Mouse (Mus musculus) liver, embryonic 15.5 days (tissue): Measurements from ENCODE around the gene Ebi3. TPM values are rescaled to one million over a fixed set of nuclear protein-coding genes. Genes with fewer than 3 reads are reported as not detected.
A peak's percentile ranks its signal among the peaks of the same experiment; 100 is the strongest.

Experiments
- ATAC-seq: fragments of 200-750 bp; cut with Nextera tagmentation; 2 replicates; pipeline ENCODE4 v1.8.0; 2017; ENCODE audit warnings: moderate number of reproducible peaks, mild to moderate bottlenecking, moderate library complexity; ENCODE audit not compliant: insufficient read depth
- H3K27ac ChIP-seq: fragments of 300-500 bp; sonication (generic); replicated peaks from 2 replicates; pipeline ENCODE4 v1.5.1; 2015; ENCODE audit warnings: mild to moderate bottlenecking, inconsistent platforms
- H3K27me3 ChIP-seq: fragments of 300-500 bp; sonication (generic); 2 replicates; pipeline ENCODE4 v1.6.1; 2015; ENCODE audit warnings: mild to moderate bottlenecking, inconsistent platforms
- H3K36me3 ChIP-seq: fragments of 300-500 bp; sonication (generic); replicated peaks from 2 replicates; pipeline ENCODE4 v1.6.1; 2015; ENCODE audit warnings: moderate library complexity, mild to moderate bottlenecking, inconsistent platforms
- H3K4me1 ChIP-seq: fragments of 300-500 bp; sonication (generic); replicated peaks from 2 replicates; pipeline ENCODE4 v1.6.1; 2015; ENCODE audit warnings: inconsistent platforms
- H3K4me2 ChIP-seq: fragments of 300-500 bp; sonication (generic); 2 replicates; pipeline ENCODE4 v1.6.1; 2015; ENCODE audit warnings: moderate library complexity, mild to moderate bottlenecking, inconsistent platforms
- H3K4me3 ChIP-seq: fragments of 300-500 bp; sonication (generic); replicated peaks from 2 replicates; pipeline ENCODE4 v1.5.1; 2015; ENCODE audit warnings: mild to moderate bottlenecking, inconsistent platforms
- H3K9ac ChIP-seq: fragments of 300-500 bp; sonication (generic); 2 replicates; pipeline ENCODE4 v1.6.1; 2015; ENCODE audit warnings: moderate library complexity, mild to moderate bottlenecking, inconsistent platforms
- H3K9me3 ChIP-seq: fragments of 300-500 bp; sonication (generic); replicated peaks from 2 replicates; pipeline ENCODE4 v1.6.1; 2016; ENCODE audit warnings: inconsistent platforms
- WGBS: fragments of 180-500 bp; shearing (Covaris S2); methylation state at CpG from one replicate; pipeline ENCODE4 v1.1.7; 2015; ENCODE audit warnings: mixed read lengths; ENCODE audit not compliant: insufficient replicate concordance; 5-methylcytosine and 5-hydroxymethylcytosine counted together
- polyA plus RNA-seq: library from polyadenylated mRNA; unstranded; fragments of >200 nt; fragmentation: Nextera tagmentation; extraction: Ambion mirVana; gene quantifications from 2 replicates; pipeline ENCODE4 v1.2.1, GENCODE M21; 2015

Ebi3 gene
- polyA plus RNA-seq, 1 experiment from 2014 or later, result 9.2 TPM

DNA sequence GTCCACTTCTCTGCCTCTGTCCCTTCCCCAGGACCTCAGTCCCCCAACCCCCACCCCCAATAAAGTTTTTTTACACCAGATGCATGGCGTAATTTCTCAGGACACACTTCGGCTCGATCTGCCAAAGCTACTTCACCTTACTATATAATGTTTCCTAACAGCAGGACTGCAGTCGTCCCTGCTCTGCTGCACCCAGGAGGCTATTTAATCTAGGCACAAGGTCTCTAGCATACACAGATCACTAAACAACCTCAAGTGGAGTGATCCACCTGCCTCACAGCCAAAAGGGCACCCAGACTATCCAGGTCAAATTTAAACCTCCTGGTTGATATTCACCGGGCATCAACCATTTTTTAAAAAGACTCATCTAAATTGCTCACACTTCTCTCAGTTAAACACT is 6.7 kb upstream of the Ebi3 start:
- no peak for ATAC-seq
- Histone ChIP-seq H3K4me1 (peaks cover 25% of the 10 kb centered on the region), H3K4me3 (peak overlapping the region; percentile 67), H3K9me3 (no peaks in the 10 kb centered on the region), H3K27me3 (no peaks in the 10 kb centered on the region), H3K27ac (peak overlapping the region; percentile 93), H3K9ac (peak overlapping the region; percentile 66), H3K4me2 (peak overlapping the region; percentile 82), H3K36me3 (peaks cover 3% of the 10 kb centered on the region; the same call in 1 of the 2 replicates)
- WGBS, result 30% methylated on average over 5 of the region's 5 CpGs

GRCm38 (mm10) chr17:55948647-55949046 is 3.8 kb upstream of the Ebi3 start:
- no peaks in the 10 kb centered on the region for H3K36me3 ChIP-seq
- H3K27me3 ChIP-seq, result no peaks in the 10 kb centered on the region
- no peak overlapping the region for H3K9ac ChIP-seq
- H3K4me2 ChIP-seq, result no peak overlapping the region
- H3K9me3 ChIP-seq, result no peaks in the 10 kb centered on the region
- ATAC-seq, result no peak
- H3K27ac ChIP-seq, result no peak overlapping the region
- 70% methylated on average over 4 of the region's 4 CpGs for WGBS
- H3K4me3 ChIP-seq, result no peak overlapping the region
- H3K4me1 ChIP-seq, result peaks cover 19% of the 10 kb centered on the region

- Histone ChIP-seq H3K4me3 (no peak within 1 kb of the TSS), H3K27me3 (peaks cover 4% of the 10 kb centered on the region; the same call in 1 of the 2 replicates), H3K27ac (no peak within 1 kb of the TSS), H3K9ac (no peak within 1 kb of the TSS), H3K4me1 (peaks cover 15% of the 10 kb centered on the region), H3K4me2 (no peak within 1 kb of the TSS), H3K36me3 (no peaks in the 10 kb centered on the region), H3K9me3 (no peaks in the 10 kb centered on the region)
- no peak for ATAC-seq
- 59% methylated on average over 2 of the region's 2 CpGs for WGBS
These were observed 3.0 kb upstream of the Ebi3 start, which contains the start of gene Zfp119b for GRCm38 (mm10) chr17:55949400-55949799. Zfp119b (minus strand) TSS chr17:55949500.

DNA sequence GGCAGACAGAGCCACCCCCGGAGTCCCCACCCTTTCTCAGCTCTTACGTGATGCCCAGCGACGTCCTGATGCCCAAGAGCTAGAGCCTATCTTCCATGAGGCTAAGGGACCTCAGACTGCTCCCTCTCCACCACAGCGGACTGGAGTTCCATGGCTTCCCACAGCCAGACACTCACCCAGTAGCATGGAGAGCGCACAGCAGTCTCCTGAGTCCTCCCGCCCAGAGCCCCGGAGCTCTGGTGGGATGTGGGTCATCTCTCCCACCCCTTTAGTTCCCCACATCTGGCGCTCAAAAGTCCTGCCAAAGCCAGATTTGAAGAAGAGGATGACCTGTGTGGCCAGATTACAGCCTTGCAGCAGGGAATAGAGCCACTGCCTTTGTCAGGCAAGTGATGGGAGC is 1.8 kb upstream of the Ebi3 start:
- Histone ChIP-seq H3K4me2 (no peak overlapping the region), H3K36me3 (no peaks in the 10 kb centered on the region), H3K4me1 (peaks cover 15% of the 10 kb centered on the region), H3K27me3 (peaks cover 8% of the 10 kb centered on the region; the same call in 1 of the 2 replicates), H3K4me3 (no peak overlapping the region), H3K9me3 (no peaks in the 10 kb centered on the region), H3K9ac (no peak overlapping the region), H3K27ac (no peak overlapping the region)
- ATAC-seq, result no peak
- 71% methylated on average over 9 of the region's 9 CpGs for WGBS

GRCm38 (mm10) chr17:55952041-55952440 is 399 bp upstream of the Ebi3 start:
- no peak overlapping the region for H3K9ac ChIP-seq
- no peak for ATAC-seq
- peak overlapping the region; percentile 54; the same call in 1 of the 2 replicates for H3K27ac ChIP-seq
- H3K9me3 ChIP-seq, result no peaks in the 10 kb centered on the region
- peaks cover 8% of the 10 kb centered on the region; the same call in 1 of the 2 replicates for H3K27me3 ChIP-seq
- no peaks in the 10 kb centered on the region for H3K36me3 ChIP-seq
- H3K4me1 ChIP-seq, result peaks cover 19% of the 10 kb centered on the region
- peak overlapping the region; percentile 23 for H3K4me2 ChIP-seq
- H3K4me3 ChIP-seq, result no peak overlapping the region

DNA sequence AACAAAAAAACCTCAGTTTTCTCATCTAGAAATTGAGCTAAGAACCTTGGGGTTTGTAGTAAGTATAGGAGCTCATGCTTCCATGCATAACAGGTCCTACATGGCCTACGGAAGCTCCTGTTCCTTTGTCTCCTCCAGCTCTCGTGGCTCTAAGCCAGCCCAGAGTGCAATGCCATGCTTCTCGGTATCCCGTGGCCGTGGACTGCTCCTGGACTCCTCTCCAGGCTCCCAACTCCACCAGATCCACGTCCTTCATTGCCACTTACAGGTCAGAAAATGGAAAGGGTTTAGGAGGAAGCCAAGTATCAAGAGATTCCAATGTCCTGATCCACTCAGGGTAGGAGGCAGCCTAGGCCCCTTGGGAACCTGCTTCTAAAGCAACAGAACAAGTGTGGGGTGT is 1.3 kb downstream of the Ebi3 start:
- Histone ChIP-seq H3K27me3 (peaks cover 8% of the 10 kb centered on the region; the same call in 1 of the 2 replicates), H3K4me1 (peaks cover 36% of the 10 kb centered on the region), H3K9ac (no peak overlapping the region), H3K9me3 (no peaks in the 10 kb centered on the region), H3K36me3 (no peaks in the 10 kb centered on the region), H3K27ac (no peak overlapping the region), H3K4me2 (no peak overlapping the region), H3K4me3 (no peak overlapping the region)
- no peak for ATAC-seq
- 59% methylated on average over 6 of the region's 6 CpGs for WGBS

DNA sequence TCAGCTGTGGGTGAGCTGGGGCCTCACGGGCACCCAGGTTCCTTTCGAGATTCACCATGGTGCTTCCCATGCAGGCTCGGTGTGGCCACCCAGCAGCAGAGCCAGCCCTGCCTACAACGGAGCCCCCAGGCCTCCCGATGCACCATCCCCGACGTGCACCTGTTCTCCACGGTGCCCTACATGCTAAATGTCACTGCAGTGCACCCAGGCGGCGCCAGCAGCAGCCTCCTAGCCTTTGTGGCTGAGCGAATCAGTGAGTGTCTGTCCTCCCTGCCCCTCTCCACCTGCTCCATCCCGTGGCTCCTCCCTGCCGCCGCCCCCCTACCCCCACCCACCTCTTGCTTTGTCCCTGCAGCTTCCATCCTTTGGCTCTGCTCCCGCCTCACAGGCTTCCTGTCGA is 1.8 kb downstream of the Ebi3 start:
- peaks cover 8% of the 10 kb centered on the region; the same call in 1 of the 2 replicates for H3K27me3 ChIP-seq
- H3K36me3 ChIP-seq, result no peaks in the 10 kb centered on the region
- H3K4me1 ChIP-seq, result peaks cover 37% of the 10 kb centered on the region
- H3K9me3 ChIP-seq, result no peaks in the 10 kb centered on the region
- H3K4me2 ChIP-seq, result peak overlapping the region; percentile 13; the same call in 1 of the 2 replicates
- H3K4me3 ChIP-seq, result no peak overlapping the region
- H3K9ac ChIP-seq, result no peak overlapping the region
- no peak overlapping the region for H3K27ac ChIP-seq
- 50% methylated on average over 16 of the region's 16 CpGs for WGBS
- ATAC-seq, result no peak

GRCm38 (mm10) chr17:55956129-55956528 is 3.7 kb downstream of the Ebi3 start:
- peaks cover 6% of the 10 kb centered on the region; the same call in 1 of the 2 replicates for H3K36me3 ChIP-seq
- H3K27me3 ChIP-seq, result peaks cover 8% of the 10 kb centered on the region; the same call in 1 of the 2 replicates
- no peak for ATAC-seq
- WGBS, result 13% methylated on average over 26 of the region's 26 CpGs
- H3K4me1 ChIP-seq, result peaks cover 49% of the 10 kb centered on the region
- H3K4me3 ChIP-seq, result peak overlapping the region; percentile 63
- H3K9me3 ChIP-seq, result no peaks in the 10 kb centered on the region
- H3K9ac ChIP-seq, result peak overlapping the region; percentile 54
- H3K27ac ChIP-seq, result no peak overlapping the region
- peak overlapping the region; percentile 84 for H3K4me2 ChIP-seq

- Histone ChIP-seq H3K4me1 (peaks cover 49% of the 10 kb centered on the region), H3K36me3 (peaks cover 11% of the 10 kb centered on the region), H3K27me3 (peaks cover 8% of the 10 kb centered on the region; the same call in 1 of the 2 replicates), H3K4me2 (peak overlapping the region; percentile 84), H3K27ac (no peak overlapping the region), H3K9me3 (no peaks in the 10 kb centered on the region), H3K4me3 (peak overlapping the region; percentile 63), H3K9ac (no peak overlapping the region)
- 38% methylated on average over 6 of the region's 6 CpGs for whole genome bisulfite sequencing
- no peak for ATAC-seq
These were observed 4.2 kb downstream of the Ebi3 start for GRCm38 (mm10) chr17:55956591-55956990.

DNA sequence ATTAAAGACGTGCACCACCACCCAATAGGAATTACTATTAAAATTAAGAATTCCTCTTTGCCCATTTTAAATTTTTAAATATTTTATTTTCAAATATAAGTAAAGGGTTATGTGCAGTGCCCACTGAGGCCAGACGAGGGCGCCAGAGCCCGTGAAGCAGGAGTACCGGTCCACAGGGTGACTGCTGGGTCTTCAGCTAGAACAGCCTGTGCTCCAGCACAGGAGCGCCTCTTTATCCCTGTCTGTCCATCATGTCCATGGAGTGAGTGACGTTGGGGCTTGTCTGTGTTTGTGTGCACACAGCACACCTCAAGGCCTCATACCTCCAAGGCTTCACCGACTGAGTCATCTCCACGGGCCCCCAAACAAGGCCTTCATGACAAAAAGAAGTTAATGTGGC is 4.7 kb downstream of the Ebi3 start:
- peaks cover 17% of the 10 kb centered on the region for H3K36me3 ChIP-seq
- H3K27ac ChIP-seq, result no peak overlapping the region
- WGBS, result 16% methylated on average over 9 of the region's 9 CpGs
- H3K27me3 ChIP-seq, result peaks cover 8% of the 10 kb centered on the region; the same call in 1 of the 2 replicates
- no peaks in the 10 kb centered on the region for H3K9me3 ChIP-seq
- no peak overlapping the region for H3K4me3 ChIP-seq
- H3K4me1 ChIP-seq, result peaks cover 49% of the 10 kb centered on the region
- no peak overlapping the region for H3K9ac ChIP-seq
- no peak overlapping the region for H3K4me2 ChIP-seq
- no peak for ATAC-seq

DNA sequence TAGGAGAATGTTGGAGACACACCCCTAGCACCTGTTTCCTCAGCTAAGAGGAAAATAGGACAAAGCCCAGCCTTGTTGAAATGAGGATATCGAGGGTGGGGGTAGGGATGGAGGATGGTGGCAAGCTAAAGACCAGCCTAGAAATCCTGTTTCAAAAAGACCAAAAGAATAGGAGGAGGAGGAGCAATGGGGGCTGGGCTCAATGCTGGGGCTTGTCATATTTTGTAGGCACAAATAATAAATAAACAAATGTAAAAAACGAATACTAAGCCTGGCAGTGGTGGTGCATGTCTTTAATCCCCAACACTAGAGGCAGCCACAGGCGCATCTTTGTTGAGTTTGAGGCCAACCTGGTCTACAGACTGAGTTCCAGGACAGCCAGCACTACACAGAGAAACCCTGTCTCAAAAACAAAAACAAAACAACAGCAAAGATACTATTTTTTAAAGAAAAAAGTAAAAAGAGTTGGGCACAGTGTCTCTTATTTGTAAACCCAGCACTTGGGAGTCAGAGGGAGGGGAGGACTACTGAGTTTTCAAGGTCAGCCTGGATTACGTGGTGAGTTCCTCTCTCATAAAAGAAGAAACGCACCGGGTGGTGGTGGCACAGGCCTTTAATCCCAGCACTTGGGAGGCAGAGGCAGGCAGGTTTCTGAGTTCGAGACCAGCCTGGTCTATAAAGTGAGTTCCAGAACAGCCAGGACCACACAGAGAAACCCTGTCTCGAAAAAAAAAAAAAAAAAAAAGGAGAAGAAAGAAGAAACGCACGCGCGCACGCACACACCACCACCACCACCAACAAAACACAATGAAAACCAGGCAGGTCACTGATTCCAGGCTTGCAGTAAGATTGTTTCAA is 5.5 kb downstream of the Ebi3 start:
- H3K27ac ChIP-seq, result peak overlapping the region; percentile 95
- peak overlapping the region; percentile 65 for H3K9ac ChIP-seq
- H3K9me3 ChIP-seq, result no peaks in the 10 kb centered on the region
- peaks cover 19% of the 10 kb centered on the region for H3K36me3 ChIP-seq
- peaks cover 8% of the 10 kb centered on the region; the same call in 1 of the 2 replicates for H3K27me3 ChIP-seq
- peak overlapping the region; percentile 78 for H3K4me3 ChIP-seq
- peak overlapping the region; percentile 75 for H3K4me2 ChIP-seq
- ATAC-seq, result no peak
- H3K4me1 ChIP-seq, result peaks cover 51% of the 10 kb centered on the region
- WGBS, result 71% methylated on average over 13 of the region's 13 CpGs
